Mouse (Mus musculus): ENCODE measurements around the gene Zfp872. TPM values are rescaled to one million over a fixed set of nuclear protein-coding genes. Genes with fewer than 3 reads are reported as not detected.
"Not testable (repeated sequence)": the region's sequence is repeated elsewhere in the genome, so short reads cannot be mapped to it uniquely, and the experiment has no call there.

Gene Zfp872
- polyA plus RNA-seq (2014; fragmentation: Nextera tagmentation; extraction: Ambion mirVana) = 0.12 and 0.42 TPM in 2 replicates

- peak; percentile 63 for DNase-seq (ENCODE audit: low spot score)
- WGBS = 20% methylated on average over 41 of the region's 43 CpGs
These were observed at the start of gene Zfp872 for GRCm38 (mm10) chr9:22188025-22188611. Gene Zfp872 (plus strand): TSS chr9:22188090.

GRCm38 (mm10) chr9:22138480-22138879 is 49.4 kb upstream of the Zfp872 start:
- Histone ChIP-seq H3K36me3 (ENCODE audit: control insufficient read depth, insufficient read depth, low read length) (no peaks in the 10 kb centered on the region), H3K4me2 (ENCODE audit: low read length) (no peak overlapping the region), H3K9ac (ENCODE audit: low read length) (no peak overlapping the region), H3K4me1 (replicated peaks; ENCODE audit: control insufficient read depth, insufficient read depth, low read length) (no peaks in the 10 kb centered on the region), H3K27me3 (replicated peaks; ENCODE audit: control insufficient read depth, insufficient read depth, low read length) (no peaks in the 10 kb centered on the region), H3K9me3 (ENCODE audit: control insufficient read depth, low read length) (no peaks in the 10 kb centered on the region), H3K27ac (ENCODE audit: low read depth) (no peak overlapping the region), H3K4me3 (ENCODE audit: low read depth, low read length) (no peak overlapping the region)
- WGBS = 31% methylated on average over 2 of the region's 2 CpGs
- ATAC-seq (replicated peaks; ENCODE audit: low FRiP score, low TSS enrichment, low read depth) (no peak), DNase-seq (ENCODE audit: low spot score) (no peak)

More at GRCm38 (mm10) chr9:22188025-22188611, at the start of gene Zfp872:
- ATAC-seq (replicated peaks; ENCODE audit: low FRiP score, low TSS enrichment, low read depth) = peak; percentile 74
- no peaks in the 10 kb centered on the region for H3K36me3 ChIP-seq (ENCODE audit: control insufficient read depth, insufficient read depth, low read length)
- H3K4me2 ChIP-seq (ENCODE audit: low read length) = peak within 1 kb of the TSS; percentile 61
- H3K4me1 ChIP-seq (replicated peaks; ENCODE audit: control insufficient read depth, insufficient read depth, low read length) = no peaks in the 10 kb centered on the region
- H3K27me3 ChIP-seq (replicated peaks; ENCODE audit: control insufficient read depth, insufficient read depth, low read length) = peaks cover 9% of the 10 kb centered on the region; the same call in 1 of the 2 replicates
- H3K27ac ChIP-seq (ENCODE audit: low read depth) = no peak within 1 kb of the TSS
- peak within 1 kb of the TSS; percentile 31 for H3K4me3 ChIP-seq (ENCODE audit: low read depth, low read length)
- H3K9me3 ChIP-seq (ENCODE audit: control insufficient read depth, low read length) = peaks cover 10% of the 10 kb centered on the region; the same call in 1 of the 2 replicates
- peak within 1 kb of the TSS; percentile 40; the same call in 1 of the 2 replicates for H3K9ac ChIP-seq (ENCODE audit: low read length)

GRCm38 (mm10) chr9:22139746-22140145 is 48.1 kb upstream of the Zfp872 start:
- WGBS = 87% methylated on average over 5 of the region's 5 CpGs
- Histone ChIP-seq H3K27ac (ENCODE audit: low read depth) (no peak overlapping the region), H3K4me3 (ENCODE audit: low read depth, low read length) (no peak overlapping the region), H3K27me3 (replicated peaks; ENCODE audit: control insufficient read depth, insufficient read depth, low read length) (no peaks in the 10 kb centered on the region), H3K9ac (ENCODE audit: low read length) (no peak overlapping the region), H3K9me3 (ENCODE audit: control insufficient read depth, low read length) (no peaks in the 10 kb centered on the region), H3K36me3 (ENCODE audit: control insufficient read depth, insufficient read depth, low read length) (no peaks in the 10 kb centered on the region), H3K4me1 (replicated peaks; ENCODE audit: control insufficient read depth, insufficient read depth, low read length) (no peaks in the 10 kb centered on the region), H3K4me2 (ENCODE audit: low read length) (no peak overlapping the region)
- DNase-seq (ENCODE audit: low spot score) = no peak
- no peak for ATAC-seq (replicated peaks; ENCODE audit: low FRiP score, low TSS enrichment, low read depth)

GRCm38 (mm10) chr9:22143108-22144037 is 44.5 kb upstream of the Zfp872 start:
- DNase-seq (ENCODE audit: low spot score) (peak; percentile 95), ATAC-seq (replicated peaks; ENCODE audit: low FRiP score, low TSS enrichment, low read depth) (0 out of 2 replicates have a peak, but pooled peaks have one; percentile 36)
- Histone ChIP-seq H3K36me3 (ENCODE audit: control insufficient read depth, insufficient read depth, low read length) (no peaks in the 10 kb centered on the region), H3K4me2 (ENCODE audit: low read length) (no peak overlapping the region), H3K9ac (ENCODE audit: low read length) (no peak overlapping the region), H3K4me1 (replicated peaks; ENCODE audit: control insufficient read depth, insufficient read depth, low read length) (no peaks in the 10 kb centered on the region), H3K9me3 (ENCODE audit: control insufficient read depth, low read length) (0 out of 2 replicates have a peak, but pooled peaks cover 4% of the 10 kb centered on the region), H3K27ac (ENCODE audit: low read depth) (no peak overlapping the region), H3K4me3 (ENCODE audit: low read depth, low read length) (no peak overlapping the region), H3K27me3 (replicated peaks; ENCODE audit: control insufficient read depth, insufficient read depth, low read length) (no peaks in the 10 kb centered on the region)
- 53% methylated on average over 17 of the region's 17 CpGs for WGBS

- Histone ChIP-seq H3K4me3 (ENCODE audit: low read depth, low read length) (no peak overlapping the region), H3K9me3 (ENCODE audit: control insufficient read depth, low read length) (0 out of 2 replicates have a peak, but pooled peaks cover 4% of the 10 kb centered on the region), H3K4me2 (ENCODE audit: low read length) (no peak overlapping the region), H3K9ac (ENCODE audit: low read length) (no peak overlapping the region), H3K36me3 (ENCODE audit: control insufficient read depth, insufficient read depth, low read length) (no peaks in the 10 kb centered on the region), H3K27ac (ENCODE audit: low read depth) (no peak overlapping the region), H3K4me1 (replicated peaks; ENCODE audit: control insufficient read depth, insufficient read depth, low read length) (no peaks in the 10 kb centered on the region), H3K27me3 (replicated peaks; ENCODE audit: control insufficient read depth, insufficient read depth, low read length) (no peaks in the 10 kb centered on the region)
- 79% methylated on average over 6 of the region's 8 CpGs for WGBS
- no peak for ATAC-seq (replicated peaks; ENCODE audit: low FRiP score, low TSS enrichment, low read depth)
- DNase-seq (ENCODE audit: low spot score) = no peak
These were observed 43.5 kb upstream of the Zfp872 start for GRCm38 (mm10) chr9:22144304-22144965.

GRCm38 (mm10) chr9:22149426-22150248 is 38.3 kb upstream of the Zfp872 start:
- ATAC-seq (replicated peaks; ENCODE audit: low FRiP score, low TSS enrichment, low read depth) (no peak; the same call in 1 of the 2 replicates), DNase-seq (ENCODE audit: low spot score) (no peak)
- Histone ChIP-seq H3K27me3 (replicated peaks; ENCODE audit: control insufficient read depth, insufficient read depth, low read length) (no peaks in the 10 kb centered on the region), H3K36me3 (ENCODE audit: control insufficient read depth, insufficient read depth, low read length) (no peaks in the 10 kb centered on the region), H3K9me3 (ENCODE audit: control insufficient read depth, low read length) (0 out of 2 replicates have a peak, but pooled peaks cover 4% of the 10 kb centered on the region), H3K4me2 (ENCODE audit: low read length) (no peak overlapping the region), H3K9ac (ENCODE audit: low read length) (no peak overlapping the region), H3K4me1 (replicated peaks; ENCODE audit: control insufficient read depth, insufficient read depth, low read length) (no peaks in the 10 kb centered on the region), H3K4me3 (ENCODE audit: low read depth, low read length) (no peak overlapping the region), H3K27ac (ENCODE audit: low read depth) (no peak overlapping the region)
- WGBS = 75% methylated on average over 20 of the region's 20 CpGs

GRCm38 (mm10) chr9:22150249-22150693 is 37.6 kb upstream of the Zfp872 start:
- WGBS = 84% methylated on average over 7 of the region's 7 CpGs
- H3K36me3 ChIP-seq (ENCODE audit: control insufficient read depth, insufficient read depth, low read length); ATAC-seq (replicated peaks; ENCODE audit: low FRiP score, low TSS enrichment, low read depth); H3K4me1 ChIP-seq (replicated peaks; ENCODE audit: control insufficient read depth, insufficient read depth, low read length); H3K9ac ChIP-seq (ENCODE audit: low read length); DNase-seq (ENCODE audit: low spot score); H3K9me3 ChIP-seq (ENCODE audit: control insufficient read depth, low read length); H3K27me3 ChIP-seq (replicated peaks; ENCODE audit: control insufficient read depth, insufficient read depth, low read length); H3K4me3 ChIP-seq (ENCODE audit: low read depth, low read length); H3K4me2 ChIP-seq (ENCODE audit: low read length); H3K27ac ChIP-seq (ENCODE audit: low read depth): not testable (repeated sequence)

All from intestine, embryonic 14.5 days (tissue).